Mouse (Mus musculus): ENCODE measurements around the gene Adam15.

Gene Adam15

GRCm38 (mm10) chr3:89383651-89384255 is 34.0 kb upstream of the Adam15 start:
- DNase-seq: peak; percentile 49 to 65

GRCm38 (mm10) chr3:89382950-89383349 is 33.2 kb upstream of the Adam15 start:
- DNase-seq: no peak

- DNase-seq: no peak
Observed at GRCm38 (mm10) chr3:89382033-89382882, 32.5 kb upstream of the Adam15 start.

GRCm38 (mm10) chr3:89381233-89381632 is 31.4 kb upstream of the Adam15 start:
- DNase-seq: no peak

GRCm38 (mm10) chr3:89380711-89381110 is 30.9 kb upstream of the Adam15 start:
- DNase-seq: no peak

- DNase-seq: no peak
Observed at GRCm38 (mm10) chr3:89380291-89380690, 30.5 kb upstream of the Adam15 start.

- DNase-seq: no peak
Observed at GRCm38 (mm10) chr3:89379388-89380131, 29.8 kb upstream of the Adam15 start.

DNA sequence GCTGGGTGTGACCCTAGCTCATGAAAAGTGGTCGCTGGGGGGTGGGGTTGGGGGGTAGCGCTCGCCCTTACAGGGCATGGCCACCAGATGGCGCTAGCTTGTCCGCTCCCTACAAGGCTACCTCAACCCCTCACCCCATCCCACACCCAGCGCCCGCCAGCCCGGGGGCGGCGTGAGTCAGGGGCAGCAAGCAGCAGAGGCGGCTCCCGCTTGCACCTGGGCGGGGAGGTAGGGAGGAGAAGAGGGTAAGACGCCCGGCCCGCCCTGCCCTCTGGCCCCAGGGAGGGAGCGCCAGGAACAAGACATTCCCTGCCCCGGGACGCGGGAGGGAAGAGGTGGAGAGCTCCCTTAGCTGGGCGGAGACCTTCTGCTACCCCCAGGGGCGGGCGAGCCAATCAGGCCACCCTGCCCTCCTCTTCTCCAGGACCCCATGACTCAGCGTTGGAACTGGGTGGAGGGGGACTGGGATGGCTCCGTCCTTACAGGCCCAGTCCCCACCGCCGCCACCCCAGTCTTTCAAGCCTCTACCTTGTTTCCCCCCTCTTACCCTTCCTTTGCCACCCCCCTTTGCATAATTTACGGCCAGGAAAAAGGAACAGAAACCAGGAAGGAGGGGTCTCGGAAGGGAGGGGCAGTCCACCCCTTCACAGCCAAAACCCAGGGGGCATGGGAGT is 28.7 kb upstream of the Adam15 start:
- peak; percentile 80 to 86 for DNase-seq

DNA sequence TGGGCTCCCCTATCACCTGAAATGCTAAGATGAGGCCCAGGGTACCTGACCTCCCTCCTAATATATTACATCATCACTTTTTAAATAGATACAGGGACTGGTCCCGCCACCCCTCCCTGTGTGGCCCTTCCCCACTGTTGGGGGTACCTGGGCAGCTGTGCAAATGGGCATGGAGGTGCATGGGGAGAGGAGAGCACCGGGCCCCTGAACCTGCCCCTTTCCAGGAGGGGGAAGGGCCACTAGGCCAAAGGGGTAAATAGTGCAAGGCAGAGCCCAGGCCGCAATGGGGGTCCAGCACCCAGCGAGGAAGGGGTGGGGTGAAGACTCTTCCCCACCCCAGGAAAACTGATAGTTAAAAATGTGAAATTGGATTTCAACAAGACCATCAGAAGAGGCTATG is 28.0 kb upstream of the Adam15 start:
- no peak for DNase-seq

GRCm38 (mm10) chr3:89373581-89374231 is 23.9 kb upstream of the Adam15 start:
- DNase-seq: no peak

GRCm38 (mm10) chr3:89367338-89367737 is 17.5 kb upstream of the Adam15 start:
- no peak for DNase-seq

- DNase-seq: no peak
Observed at GRCm38 (mm10) chr3:89365486-89366414, 16.0 kb upstream of the Adam15 start.

- DNase-seq: no peak
Observed at GRCm38 (mm10) chr3:89365153-89365485, 15.3 kb upstream of the Adam15 start, which contains the start of gene Dcst1. TSS of gene Dcst1 (minus strand) at chr3:89365253.

GRCm38 (mm10) chr3:89364631-89365030 is 14.8 kb upstream of the Adam15 start:
- DNase-seq: no peak

DNA sequence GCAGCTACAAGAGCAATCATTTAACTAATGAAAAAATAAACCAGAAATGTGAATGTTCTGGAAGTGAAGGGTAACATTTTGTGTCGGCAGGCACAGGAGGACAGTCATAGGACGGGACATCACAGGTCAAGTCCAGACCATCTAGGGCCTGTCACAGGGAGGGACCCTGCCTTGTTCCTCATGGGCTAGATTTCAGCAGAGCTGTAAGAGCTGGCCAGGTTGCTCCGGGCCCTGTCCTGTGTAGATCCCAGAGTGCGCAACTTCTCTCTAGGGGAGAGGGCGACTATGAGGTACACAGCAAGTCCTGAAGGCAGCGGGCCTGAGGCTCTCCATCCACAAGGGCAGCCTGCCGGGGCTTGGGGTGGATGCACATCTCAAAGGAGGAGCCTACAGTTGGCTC is 11.9 kb upstream of the Adam15 start, which contains the start of gene Dcst2:
TSS of gene Dcst2 (plus strand) at position 301 of the 400 bp plus-strand sequence.
- DNase-seq: no peak

- DNase-seq: no peak
Observed at GRCm38 (mm10) chr3:89360237-89360636, 10.4 kb upstream of the Adam15 start.

DNA sequence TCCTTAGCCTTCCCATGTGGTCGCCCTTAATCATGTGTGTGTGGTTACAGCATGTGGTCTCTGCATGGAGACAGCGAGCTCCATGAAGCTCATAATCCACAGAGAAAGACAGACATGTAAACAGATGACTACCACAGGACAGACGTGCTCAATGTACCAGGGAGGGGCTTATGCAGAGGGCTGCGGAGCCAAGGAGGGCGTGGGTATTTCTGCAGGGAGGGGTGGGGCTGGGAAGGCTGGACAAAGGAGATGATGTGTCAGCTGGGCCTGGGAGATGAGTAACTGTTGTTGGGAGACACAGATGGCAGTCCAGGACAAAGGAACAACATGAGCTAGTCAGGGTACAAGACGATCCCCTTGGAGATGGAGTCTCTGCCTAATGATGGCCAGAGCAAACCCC is 9.8 kb upstream of the Adam15 start:
- DNase-seq: no peak

GRCm38 (mm10) chr3:89356029-89356428 is 6.2 kb upstream of the Adam15 start:
- no peak for DNase-seq

DNA sequence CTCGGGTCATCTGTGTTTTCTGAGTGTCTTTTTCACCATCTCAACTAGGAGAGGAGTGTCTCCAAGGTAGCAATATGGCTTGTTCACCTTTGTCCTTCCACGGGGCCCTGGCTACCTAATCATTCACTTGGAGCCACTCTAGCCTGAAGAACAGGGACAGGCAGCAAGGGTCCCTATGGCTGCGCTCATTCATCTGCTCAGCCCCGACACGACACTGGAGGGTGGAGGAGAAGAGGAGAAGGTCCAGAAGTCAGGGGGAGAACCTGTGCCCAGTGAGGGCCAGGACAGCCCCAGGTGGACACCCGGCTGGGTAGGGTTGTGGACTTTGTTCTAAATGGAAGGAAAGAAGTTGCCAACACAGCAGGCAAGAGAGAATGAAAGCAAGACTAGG is 5.7 kb upstream of the Adam15 start:
- no peak for DNase-seq

- DNase-seq: peak; percentile 84 to 88
Observed at GRCm38 (mm10) chr3:89354816-89355511, 5.2 kb upstream of the Adam15 start.

- no peak for DNase-seq
Observed at GRCm38 (mm10) chr3:89351271-89351670, 1.5 kb upstream of the Adam15 start.
